Mouse (Mus musculus) right cerebral cortex, postnatal 10 days (tissue): Measurements from ENCODE around the gene Amh.

ENCODE experiments used
- DNase-seq, 2 experiments: peaks; one replicate each; pipeline ENCODE4 v3.0.0; 2021; ENCODE audit warnings: low spot score in 2 of 2

The Amh gene

DNA sequence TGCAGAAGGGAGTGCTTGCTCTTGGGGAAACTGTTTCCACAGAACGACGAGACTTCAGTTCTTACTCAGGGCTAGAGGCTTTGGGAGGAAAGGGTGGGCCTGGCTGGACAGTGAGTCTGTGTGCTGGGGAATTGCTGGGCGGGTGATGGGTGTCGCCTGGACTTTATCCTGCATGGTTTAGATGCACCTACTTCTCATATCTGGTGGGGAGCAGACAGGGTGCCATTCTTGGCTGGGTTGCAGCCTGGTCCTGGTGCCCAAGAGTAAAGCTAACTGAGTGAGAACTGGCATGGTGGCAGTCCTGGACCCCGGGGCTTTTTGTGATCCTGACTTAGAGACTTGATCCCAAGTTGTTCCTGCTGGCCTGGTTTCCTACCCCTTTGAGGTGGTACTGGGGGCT, 51.9 kb downstream of the Amh start:
- no peak for DNase-seq
